Mouse (Mus musculus): ENCODE results near the gene Gm20431. TPM values are rescaled to one million over a fixed set of nuclear protein-coding genes. Genes with fewer than 3 reads are reported as not detected.

Gene Gm20431
- polyA plus RNA-seq, 1 experiment: 0.10 TPM

DNA sequence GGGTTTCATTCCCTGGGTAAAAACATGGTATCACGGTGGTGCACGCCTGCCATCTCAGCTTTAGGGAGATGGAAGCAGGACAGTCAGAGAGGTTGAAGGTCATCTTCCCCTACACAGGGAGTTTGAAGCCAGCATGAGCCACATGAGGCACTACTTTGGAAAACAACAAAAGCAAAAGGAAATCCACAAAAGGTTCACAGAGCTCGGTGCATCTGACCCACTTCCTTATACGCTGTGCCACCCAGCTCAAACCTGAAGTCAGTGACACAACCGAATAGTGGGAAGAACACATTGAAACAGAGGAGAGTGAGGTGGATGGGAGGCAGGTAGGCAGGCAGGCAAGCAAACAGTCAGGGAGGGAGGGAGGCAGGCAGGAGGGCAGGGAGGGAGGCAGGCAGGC, 40.2 kb upstream of the Gm20431 start:
- Histone ChIP-seq H3K27me3 (ENCODE audit: control insufficient read depth, insufficient read depth, low read length) (no peaks in the 10 kb centered on the region), H3K4me1 (ENCODE audit: control insufficient read depth, insufficient read depth, insufficient read length, low read length) (peaks cover 6% of the 10 kb centered on the region), H3K27ac (ENCODE audit: insufficient read depth, low read depth, low read length) (no peak overlapping the region), H3K36me3 (ENCODE audit: control insufficient read depth, insufficient read depth, low read length) (no peaks in the 10 kb centered on the region), H3K4me3 (ENCODE audit: low read depth, low read length) (no peak overlapping the region)
- TF ChIP-seq POLR2A (IDR thresholded peaks at IDR 0.05; ENCODE audit: low read depth, low read length): no peak
- WGBS: 63% methylated on average over 5 of the region's 5 CpGs

DNA sequence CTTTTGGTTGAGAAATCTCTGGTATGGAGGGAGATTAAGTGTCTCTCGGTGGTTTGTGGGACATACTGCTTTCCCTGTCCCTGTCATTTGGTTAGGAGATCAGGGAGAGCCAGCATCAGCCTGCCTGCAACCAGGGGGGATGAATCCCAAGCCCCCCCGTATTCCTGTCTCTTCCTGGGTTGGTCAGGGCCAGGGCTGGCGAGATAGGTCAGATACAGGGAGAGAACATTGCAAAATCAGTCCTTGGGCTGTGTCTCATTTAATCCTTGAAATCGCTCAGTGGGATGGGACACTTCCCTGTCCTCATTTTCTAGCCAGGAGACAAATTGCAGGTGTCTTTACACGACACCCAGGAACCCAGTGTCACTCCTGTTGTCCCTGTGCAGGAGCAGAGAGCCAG, 38.7 kb upstream of the Gm20431 start:
- Histone ChIP-seq H3K4me3 (ENCODE audit: low read depth, low read length) (no peak overlapping the region), H3K36me3 (ENCODE audit: control insufficient read depth, insufficient read depth, low read length) (no peaks in the 10 kb centered on the region), H3K4me1 (ENCODE audit: control insufficient read depth, insufficient read depth, insufficient read length, low read length) (peaks cover 19% of the 10 kb centered on the region), H3K27ac (ENCODE audit: insufficient read depth, low read depth, low read length) (no peak overlapping the region), H3K27me3 (ENCODE audit: control insufficient read depth, insufficient read depth, low read length) (no peaks in the 10 kb centered on the region)
- WGBS: 81% methylated on average over 5 of the region's 5 CpGs
- no peak for TF ChIP-seq CTCF (IDR thresholded peaks at IDR 0.05; ENCODE audit: extremely low read depth, insufficient read length, insufficient replicate concordance, low read depth, low read length)
- TF ChIP-seq POLR2A (IDR thresholded peaks at IDR 0.05; ENCODE audit: low read depth, low read length): no peak

DNA sequence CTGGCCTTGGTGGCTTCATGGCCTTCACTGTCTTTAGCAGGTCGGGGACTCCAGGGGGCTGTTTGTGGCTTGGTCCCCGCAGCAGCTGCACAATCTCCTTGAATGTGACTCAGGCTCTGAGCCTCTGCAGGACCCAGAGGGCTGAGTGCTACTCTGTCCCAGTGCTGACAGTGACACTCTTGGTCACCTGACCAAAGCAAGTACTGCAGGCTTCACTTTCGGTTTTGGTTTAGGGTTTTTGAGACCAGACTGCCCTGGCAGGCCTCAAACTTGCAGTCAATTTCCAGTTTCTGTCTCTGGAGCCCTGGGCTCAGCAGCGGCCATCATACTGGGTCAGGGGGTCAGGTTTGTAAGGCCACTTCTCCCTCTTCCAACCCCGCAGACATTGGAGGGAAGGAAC, 36.6 kb upstream of the Gm20431 start:
- TF ChIP-seq CTCF (IDR thresholded peaks at IDR 0.05; ENCODE audit: extremely low read depth, insufficient read length, insufficient replicate concordance, low read depth, low read length): no peak
- TF ChIP-seq POLR2A (IDR thresholded peaks at IDR 0.05; ENCODE audit: low read depth, low read length): no peak
- WGBS: 7% methylated on average over 5 of the region's 5 CpGs
- 0 out of 2 replicates have a peak, but pooled peaks cover 2% of the 10 kb centered on the region for H3K36me3 ChIP-seq (ENCODE audit: control insufficient read depth, insufficient read depth, low read length)
- H3K4me3 ChIP-seq (ENCODE audit: low read depth, low read length): no peak overlapping the region
- H3K27me3 ChIP-seq (ENCODE audit: control insufficient read depth, insufficient read depth, low read length): no peaks in the 10 kb centered on the region
- H3K4me1 ChIP-seq (ENCODE audit: control insufficient read depth, insufficient read depth, insufficient read length, low read length): peaks cover 25% of the 10 kb centered on the region
- H3K27ac ChIP-seq (ENCODE audit: insufficient read depth, low read depth, low read length): peak overlapping the region; percentile 86

DNA sequence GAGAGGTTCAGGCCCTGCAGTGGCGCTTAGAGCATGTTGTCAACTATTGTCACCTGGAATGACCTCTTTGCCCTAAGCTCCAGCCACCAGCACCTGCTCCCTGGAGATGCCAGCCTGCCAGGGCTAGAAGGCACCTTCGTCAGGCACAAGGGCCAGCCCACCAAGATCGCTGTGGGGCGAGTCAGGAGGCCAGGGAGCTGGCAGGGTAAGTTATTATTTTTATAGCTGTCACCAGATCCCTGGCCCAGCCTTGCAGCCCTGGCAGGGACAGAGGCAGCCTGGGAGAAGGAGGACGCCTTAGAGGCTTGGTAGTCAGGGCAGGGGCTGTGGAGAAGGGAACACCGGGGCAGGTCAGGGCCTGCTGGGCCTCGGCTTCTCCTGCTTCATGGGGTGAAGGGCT, 34.8 kb upstream of the Gm20431 start:
- WGBS: 36% methylated on average over 7 of the region's 7 CpGs
- Histone ChIP-seq H3K4me3 (ENCODE audit: low read depth, low read length) (no peak overlapping the region), H3K27ac (ENCODE audit: insufficient read depth, low read depth, low read length) (no peak overlapping the region), H3K27me3 (ENCODE audit: control insufficient read depth, insufficient read depth, low read length) (no peaks in the 10 kb centered on the region), H3K4me1 (ENCODE audit: control insufficient read depth, insufficient read depth, insufficient read length, low read length) (peaks cover 35% of the 10 kb centered on the region), H3K36me3 (ENCODE audit: control insufficient read depth, insufficient read depth, low read length) (peaks cover 10% of the 10 kb centered on the region; the same call in 1 of the 2 replicates)
- TF ChIP-seq POLR2A (IDR thresholded peaks at IDR 0.05; ENCODE audit: low read depth, low read length): no peak
- no peak for TF ChIP-seq CTCF (IDR thresholded peaks at IDR 0.05; ENCODE audit: extremely low read depth, insufficient read length, insufficient replicate concordance, low read depth, low read length)

DNA sequence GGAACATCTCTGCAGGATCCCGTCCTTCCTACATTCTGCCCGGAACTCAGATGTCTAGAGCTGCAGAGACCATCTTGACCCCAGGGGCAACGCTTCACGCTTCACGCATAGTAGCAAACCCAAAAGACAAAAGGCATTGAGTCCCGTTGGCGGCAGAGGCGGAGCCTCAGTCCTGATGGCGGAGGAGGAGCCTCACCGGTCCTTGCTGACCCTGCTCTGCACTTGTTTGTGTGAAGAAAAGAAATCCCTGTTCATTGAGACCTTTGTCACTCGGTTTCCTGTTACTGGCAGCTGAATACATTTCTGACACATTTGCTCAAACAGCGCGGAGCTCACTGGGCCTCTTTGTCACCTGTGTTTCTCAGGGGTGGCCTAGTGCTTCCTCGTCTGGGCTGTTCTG, 34.2 kb upstream of the Gm20431 start:
- 52% methylated on average over 14 of the region's 14 CpGs for WGBS
- no peaks in the 10 kb centered on the region for H3K27me3 ChIP-seq (ENCODE audit: control insufficient read depth, insufficient read depth, low read length)
- no peak for TF ChIP-seq CTCF (IDR thresholded peaks at IDR 0.05; ENCODE audit: extremely low read depth, insufficient read length, insufficient replicate concordance, low read depth, low read length)
- TF ChIP-seq POLR2A (IDR thresholded peaks at IDR 0.05; ENCODE audit: low read depth, low read length): no peak
- H3K27ac ChIP-seq (ENCODE audit: insufficient read depth, low read depth, low read length): no peak overlapping the region; the same call in 1 of the 2 replicates
- H3K36me3 ChIP-seq (ENCODE audit: control insufficient read depth, insufficient read depth, low read length): peaks cover 10% of the 10 kb centered on the region; the same call in 1 of the 2 replicates
- no peak overlapping the region for H3K4me3 ChIP-seq (ENCODE audit: low read depth, low read length)
- peaks cover 39% of the 10 kb centered on the region for H3K4me1 ChIP-seq (ENCODE audit: control insufficient read depth, insufficient read depth, insufficient read length, low read length)

DNA sequence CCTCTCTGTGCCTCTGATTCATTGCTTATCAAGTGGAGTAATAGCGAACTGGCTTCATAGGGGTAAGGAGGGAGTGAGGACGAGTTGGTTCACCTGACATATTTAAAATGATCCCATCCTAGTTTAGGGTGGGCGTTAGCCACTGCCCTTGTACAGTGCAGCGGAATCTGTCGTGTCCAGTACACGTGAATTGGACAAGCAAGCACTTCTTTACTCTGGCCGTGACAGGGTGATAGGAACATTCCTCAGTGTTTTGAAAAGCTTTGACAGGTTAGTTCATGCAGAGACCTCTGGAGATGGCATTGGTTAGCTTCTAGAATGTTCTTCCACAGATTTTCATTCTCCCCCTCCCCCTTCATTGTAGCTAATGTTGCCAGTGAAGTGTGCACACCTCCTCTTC, 33.7 kb upstream of the Gm20431 start:
- H3K36me3 ChIP-seq (ENCODE audit: control insufficient read depth, insufficient read depth, low read length): peaks cover 10% of the 10 kb centered on the region; the same call in 1 of the 2 replicates
- H3K4me3 ChIP-seq (ENCODE audit: low read depth, low read length): no peak overlapping the region
- H3K27ac ChIP-seq (ENCODE audit: insufficient read depth, low read depth, low read length): no peak overlapping the region
- TF ChIP-seq CTCF (IDR thresholded peaks at IDR 0.05; ENCODE audit: extremely low read depth, insufficient read length, insufficient replicate concordance, low read depth, low read length) (no peak), POLR2A (IDR thresholded peaks at IDR 0.05; ENCODE audit: low read depth, low read length) (no peak)
- H3K4me1 ChIP-seq (ENCODE audit: control insufficient read depth, insufficient read depth, insufficient read length, low read length): peaks cover 39% of the 10 kb centered on the region
- WGBS: 94% methylated on average over 7 of the region's 7 CpGs
- H3K27me3 ChIP-seq (ENCODE audit: control insufficient read depth, insufficient read depth, low read length): no peaks in the 10 kb centered on the region

DNA sequence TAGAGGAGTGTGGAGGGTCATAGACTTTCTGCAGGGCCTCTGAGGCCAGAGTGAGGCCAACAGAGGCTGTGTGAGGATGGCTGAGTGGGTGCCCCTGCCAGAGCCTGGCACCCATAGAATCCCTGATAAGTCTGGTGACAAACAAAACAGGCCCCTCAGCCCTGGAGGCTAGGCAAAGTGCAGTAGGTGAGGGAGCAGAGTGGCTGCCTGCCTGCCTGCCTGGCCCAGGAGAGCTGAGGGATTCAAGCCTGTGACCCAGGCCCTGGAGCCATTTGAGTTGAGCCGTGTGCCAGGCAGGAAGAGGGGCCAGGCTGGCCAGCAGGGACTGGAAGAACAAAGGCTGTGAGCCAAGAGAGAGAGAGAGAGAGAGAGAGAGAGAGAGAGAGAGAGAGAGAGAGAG, 32.9 kb upstream of the Gm20431 start:
- no peak overlapping the region for H3K27ac ChIP-seq (ENCODE audit: insufficient read depth, low read depth, low read length)
- 60% methylated on average over 1 of the region's 1 CpGs for WGBS
- H3K4me1 ChIP-seq (ENCODE audit: control insufficient read depth, insufficient read depth, insufficient read length, low read length): peaks cover 39% of the 10 kb centered on the region
- H3K27me3 ChIP-seq (ENCODE audit: control insufficient read depth, insufficient read depth, low read length): no peaks in the 10 kb centered on the region
- peaks cover 10% of the 10 kb centered on the region; the same call in 1 of the 2 replicates for H3K36me3 ChIP-seq (ENCODE audit: control insufficient read depth, insufficient read depth, low read length)
- TF ChIP-seq CTCF (IDR thresholded peaks at IDR 0.05; ENCODE audit: extremely low read depth, insufficient read length, insufficient replicate concordance, low read depth, low read length) (no peak), POLR2A (IDR thresholded peaks at IDR 0.05; ENCODE audit: low read depth, low read length) (no peak)
- no peak overlapping the region for H3K4me3 ChIP-seq (ENCODE audit: low read depth, low read length)

DNA sequence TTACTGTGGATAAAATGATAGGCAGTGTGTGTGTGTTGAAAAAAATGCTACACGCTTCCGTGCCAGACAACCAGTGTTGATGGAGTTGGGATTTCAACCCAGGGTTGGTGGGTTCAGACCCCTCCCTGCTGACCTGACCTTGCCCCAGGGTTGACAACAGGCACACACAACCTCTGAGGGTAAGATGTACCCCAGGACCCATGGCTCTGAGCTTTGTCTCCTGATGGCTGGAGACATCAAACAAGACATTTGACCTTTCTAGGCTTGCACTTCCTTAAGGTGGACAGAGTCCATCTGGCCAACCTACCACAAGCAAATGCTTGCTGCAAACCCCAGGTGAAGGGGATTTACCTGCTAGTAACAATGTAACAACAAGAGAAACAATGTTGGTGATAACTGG, 32.2 kb upstream of the Gm20431 start:
- H3K36me3 ChIP-seq (ENCODE audit: control insufficient read depth, insufficient read depth, low read length): peaks cover 10% of the 10 kb centered on the region; the same call in 1 of the 2 replicates
- no peak overlapping the region for H3K27ac ChIP-seq (ENCODE audit: insufficient read depth, low read depth, low read length)
- WGBS: 91% methylated on average over 2 of the region's 2 CpGs
- TF ChIP-seq POLR2A (IDR thresholded peaks at IDR 0.05; ENCODE audit: low read depth, low read length) (no peak), CTCF (IDR thresholded peaks at IDR 0.05; ENCODE audit: extremely low read depth, insufficient read length, insufficient replicate concordance, low read depth, low read length) (no peak)
- no peak overlapping the region for H3K4me3 ChIP-seq (ENCODE audit: low read depth, low read length)
- peaks cover 39% of the 10 kb centered on the region for H3K4me1 ChIP-seq (ENCODE audit: control insufficient read depth, insufficient read depth, insufficient read length, low read length)
- no peaks in the 10 kb centered on the region for H3K27me3 ChIP-seq (ENCODE audit: control insufficient read depth, insufficient read depth, low read length)

Data from small intestine, adult 2 months (tissue).